Mouse (Mus musculus): ENCODE results near the gene Pnmal2.

- TF ChIP-seq CTCF (IDR thresholded peaks at IDR 0.05; ENCODE audit: borderline replicate concordance, insufficient read depth, low read depth, low read length) (no peak), POLR2A (IDR thresholded peaks at IDR 0.05; ENCODE audit: borderline replicate concordance, insufficient read depth, low read length) (no peak)
These were observed 26.5 kb upstream of the Pnmal2 start for GRCm38 (mm10) chr7:16918014-16918413.
